Mouse (Mus musculus) embryonic facial prominence, embryonic 10.5 days (tissue): ENCODE measurements around the gene Gm43720. TPM values are rescaled to one million over a fixed set of nuclear protein-coding genes. Genes with fewer than 3 reads are reported as not detected.
"Not testable (repeated sequence)": the region's sequence is repeated elsewhere in the genome, so short reads cannot be mapped to it uniquely, and the experiment has no call there.

Experiments
- DNase-seq: peaks from one replicate; pipeline ENCODE4 v3.0.0-alpha.2; 2017; ENCODE audit warnings: low spot score
- H3K27ac ChIP-seq: fragments of 300-500 bp; sonication (generic); replicated peaks from 2 replicates; pipeline ENCODE4 v1.5.1; 2016; ENCODE audit warnings: mild to moderate bottlenecking
- H3K27me3 ChIP-seq: fragments of 300-500 bp; sonication (generic); replicated peaks from 2 replicates; pipeline ENCODE4 v1.6.1; 2016; ENCODE audit warnings: low read depth, mild to moderate bottlenecking; ENCODE audit not compliant: poor library complexity, severe bottlenecking
- H3K36me3 ChIP-seq: fragments of 300-500 bp; sonication (generic); replicated peaks from 2 replicates; pipeline ENCODE4 v1.6.1; 2016; ENCODE audit warnings: mild to moderate bottlenecking, moderate library complexity
- H3K4me1 ChIP-seq: fragments of 300-500 bp; sonication (generic); 2 replicates; pipeline ENCODE4 v1.6.1; 2016
- H3K4me3 ChIP-seq: fragments of 300-500 bp; sonication (generic); 2 replicates; pipeline ENCODE4 v1.5.1; 2016; ENCODE audit warnings: mild to moderate bottlenecking, moderate library complexity
- H3K9me3 ChIP-seq: fragments of 300-500 bp; sonication (generic); 2 replicates; pipeline ENCODE4 v1.6.1; 2016; ENCODE audit warnings: mild to moderate bottlenecking
- WGBS: fragments of 180-500 bp; shearing (Covaris S2); methylation state at CpG from one replicate; pipeline ENCODE4 v1.1.7; 2016; 5-methylcytosine and 5-hydroxymethylcytosine counted together
- polyA plus RNA-seq: library from polyadenylated mRNA; unstranded; fragments of >200 nt; fragmentation: Nextera tagmentation; extraction: Ambion mirVana; gene quantifications from 2 replicates; pipeline ENCODE4 v1.2.1, GENCODE M21; 2016

Gm43720 gene
- polyA plus RNA-seq, 1 experiment from 2014 or later: 0.11 TPM

DNA sequence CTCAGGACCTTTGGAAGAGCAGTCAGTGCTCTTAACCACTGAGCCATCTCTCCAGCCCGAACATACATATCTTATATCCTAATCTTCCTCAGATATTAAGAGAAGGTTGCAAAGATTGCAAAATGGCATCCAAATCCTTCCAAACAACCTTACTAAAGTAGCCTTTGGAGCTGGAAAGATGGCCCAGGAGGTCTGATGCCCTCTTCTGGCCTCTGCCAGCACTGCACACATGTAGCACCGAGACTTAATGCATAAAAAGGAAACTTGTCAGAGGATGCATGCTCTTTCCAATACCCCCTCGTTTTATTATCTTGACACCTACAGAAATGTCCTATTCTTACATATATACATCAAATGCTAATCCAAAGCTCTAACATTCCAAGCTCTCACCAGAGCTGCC lies 51.7 kb downstream of the Gm43720 start:
- H3K27me3 ChIP-seq: no peaks in the 10 kb centered on the region
- WGBS: 63% methylated on average over 3 of the region's 3 CpGs
- no peak for DNase-seq

DNA sequence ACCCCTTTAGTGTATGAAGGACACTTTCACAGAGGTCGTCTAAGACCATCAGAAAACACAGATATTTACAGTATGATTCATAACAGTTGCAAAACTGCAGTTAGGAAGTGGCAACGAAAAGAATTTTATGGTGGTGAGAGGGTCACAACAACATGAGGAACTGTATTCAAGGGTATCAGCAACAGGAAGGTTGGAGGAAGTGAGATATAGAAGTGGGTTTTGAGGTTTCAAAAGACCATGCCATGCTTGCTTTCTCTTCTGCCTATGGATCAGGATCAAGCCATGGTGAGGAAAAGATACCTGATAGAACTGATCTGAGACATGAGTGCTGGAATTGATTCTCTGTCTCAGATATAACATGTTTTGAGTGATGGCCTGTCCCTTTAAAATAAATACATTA lies 52.4 kb downstream of the Gm43720 start:
- Histone ChIP-seq H3K4me1 (no peaks in the 10 kb centered on the region), H3K36me3 (no peaks in the 10 kb centered on the region), H3K9me3 (no peaks in the 10 kb centered on the region), H3K4me3 (no peak overlapping the region), H3K27me3 (no peaks in the 10 kb centered on the region), H3K27ac (no peak overlapping the region)
- no peak for DNase-seq
- 75% methylated on average over 2 of the region's 2 CpGs for WGBS

More for the DNA sequence above, 51.7 kb downstream of the Gm43720 start:
- no peaks in the 10 kb centered on the region for H3K9me3 ChIP-seq
- no peak overlapping the region for H3K27ac ChIP-seq
- H3K4me3 ChIP-seq: no peak overlapping the region
- H3K36me3 ChIP-seq: no peaks in the 10 kb centered on the region
- H3K4me1 ChIP-seq: no peaks in the 10 kb centered on the region

DNA sequence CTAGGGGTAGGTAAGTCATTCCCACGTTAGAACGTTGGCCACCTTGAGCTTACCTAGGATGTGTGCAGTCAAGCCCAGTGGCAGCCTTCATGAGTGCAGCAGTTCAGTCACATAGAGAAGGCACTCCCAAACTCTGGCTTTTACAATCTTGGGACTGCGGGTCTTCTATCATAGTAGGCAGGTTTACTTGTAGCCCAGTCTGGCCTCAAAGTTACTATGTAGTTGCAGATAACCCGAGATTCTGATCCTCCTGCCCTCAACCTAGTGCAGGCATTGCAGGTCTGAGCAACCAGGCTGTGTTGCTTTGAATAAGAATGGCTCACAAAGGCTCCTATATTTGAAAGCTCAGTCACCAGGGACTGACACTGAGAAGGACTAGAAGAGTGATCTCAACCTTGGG lies 53.3 kb downstream of the Gm43720 start:
- Histone ChIP-seq H3K9me3 (no peaks in the 10 kb centered on the region), H3K36me3 (no peaks in the 10 kb centered on the region), H3K4me3 (no peak overlapping the region), H3K27ac (no peak overlapping the region), H3K27me3 (no peaks in the 10 kb centered on the region), H3K4me1 (no peaks in the 10 kb centered on the region)
- WGBS: 78% methylated on average over 4 of the region's 4 CpGs
- DNase-seq: no peak

DNA sequence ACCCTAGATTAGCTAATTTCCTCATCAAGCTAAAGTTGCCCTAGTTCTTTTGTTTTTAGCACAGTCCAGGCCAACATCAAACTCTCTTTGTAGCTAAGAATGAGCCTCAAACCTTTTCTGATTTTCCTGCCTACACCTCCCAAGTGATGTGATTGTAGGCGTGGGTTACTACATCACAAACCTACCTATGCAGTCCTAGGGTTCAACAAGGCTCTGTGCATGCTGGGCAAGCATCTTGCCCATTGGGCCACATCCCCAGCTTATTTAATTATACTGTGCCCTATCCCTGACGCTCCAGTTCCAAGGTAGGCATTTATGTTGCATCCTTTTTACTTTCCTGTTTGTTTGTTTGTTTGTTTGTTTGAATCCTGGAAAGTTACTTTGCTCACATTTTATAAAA lies 54.1 kb downstream of the Gm43720 start, which contains the start of gene Nxpe5:
Nxpe5 (plus strand) TSS at position 199 of the 400 bp plus-strand sequence.
- Histone ChIP-seq H3K4me3 (no peak within 1 kb of the TSS), H3K36me3 (no peaks in the 10 kb centered on the region), H3K27ac (no peak within 1 kb of the TSS), H3K4me1 (no peaks in the 10 kb centered on the region), H3K27me3 (no peaks in the 10 kb centered on the region), H3K9me3 (no peaks in the 10 kb centered on the region)
- no peak for DNase-seq
- 59% methylated on average over 2 of the region's 2 CpGs for WGBS

DNA sequence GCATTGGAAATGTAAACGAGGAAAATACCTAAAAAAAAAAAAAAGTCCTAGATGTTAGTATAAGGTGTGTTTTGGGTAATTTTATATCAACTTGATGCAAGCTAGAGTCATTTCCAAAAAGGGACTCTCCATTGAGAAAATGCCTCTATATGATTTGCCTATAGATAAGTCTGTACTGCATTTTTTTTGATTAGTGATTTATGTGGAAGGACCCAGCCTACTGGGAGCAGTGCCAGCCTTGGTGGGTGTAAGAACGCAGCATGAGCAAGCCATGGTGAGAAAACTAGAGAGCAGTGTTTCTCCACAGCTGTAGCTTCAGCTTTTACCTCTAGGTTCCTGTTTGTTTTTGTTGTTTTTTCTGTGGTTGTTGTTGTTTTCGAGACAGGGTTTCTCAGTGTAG lies 56.5 kb downstream of the Gm43720 start:
- Histone ChIP-seq H3K36me3 (no peaks in the 10 kb centered on the region), H3K27me3 (no peaks in the 10 kb centered on the region), H3K4me1 (no peaks in the 10 kb centered on the region), H3K9me3 (no peaks in the 10 kb centered on the region), H3K4me3 (no peak overlapping the region), H3K27ac (no peak overlapping the region)
- WGBS: 62% methylated on average over 3 of the region's 3 CpGs
- no peak for DNase-seq

DNA sequence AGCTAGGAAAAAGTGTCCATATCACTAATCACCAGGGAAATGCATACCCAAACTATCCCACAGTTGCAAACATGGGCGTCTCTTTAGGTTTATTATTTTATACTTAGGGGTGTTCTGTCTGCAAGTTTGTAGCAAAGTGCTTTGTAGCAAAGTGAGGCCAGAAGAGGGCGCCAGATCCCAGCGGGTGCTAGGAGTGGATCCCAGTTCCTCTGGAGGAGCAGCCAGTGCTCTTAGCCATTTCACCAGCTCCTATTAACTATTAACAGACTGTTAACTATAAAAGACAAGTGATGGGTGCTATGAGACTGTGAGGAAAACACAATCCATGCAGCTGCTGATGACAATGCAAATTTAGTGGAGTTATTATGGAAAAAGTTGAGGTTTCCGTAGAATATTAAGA lies 57.6 kb downstream of the Gm43720 start:
- DNase-seq: peak; percentile 77
- Histone ChIP-seq H3K4me1 (no peaks in the 10 kb centered on the region), H3K9me3 (peaks cover 2% of the 10 kb centered on the region), H3K27me3 (no peaks in the 10 kb centered on the region), H3K27ac (no peak overlapping the region), H3K36me3 (no peaks in the 10 kb centered on the region), H3K4me3 (no peak overlapping the region)
- 26% methylated on average over 4 of the region's 4 CpGs for WGBS

DNA sequence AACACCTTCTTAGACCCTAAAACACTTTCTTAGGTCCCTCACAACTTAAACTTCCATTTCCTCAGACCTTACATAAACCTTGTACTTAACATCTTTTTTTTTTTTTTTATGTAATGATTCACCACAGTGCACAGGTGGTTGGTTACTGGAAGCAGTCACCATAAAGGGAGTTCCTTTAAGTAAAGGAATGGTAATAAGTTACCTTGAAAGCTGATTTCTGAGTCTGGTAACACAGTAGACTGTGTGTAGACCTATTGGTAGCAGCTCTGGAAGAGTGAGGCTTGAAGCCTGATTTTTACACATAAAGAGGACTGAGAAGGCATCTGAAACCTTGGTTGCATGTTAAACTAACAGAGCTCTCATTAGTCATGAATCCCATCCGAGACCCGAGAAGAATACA lies 59.9 kb downstream of the Gm43720 start:
- 75% methylated on average over 2 of the region's 2 CpGs for WGBS
- H3K27ac ChIP-seq: no peak overlapping the region
- no peaks in the 10 kb centered on the region for H3K27me3 ChIP-seq
- H3K9me3 ChIP-seq: peaks cover 23% of the 10 kb centered on the region
- no peaks in the 10 kb centered on the region for H3K4me1 ChIP-seq
- H3K4me3 ChIP-seq: no peak overlapping the region
- no peaks in the 10 kb centered on the region for H3K36me3 ChIP-seq
- no peak for DNase-seq

DNA sequence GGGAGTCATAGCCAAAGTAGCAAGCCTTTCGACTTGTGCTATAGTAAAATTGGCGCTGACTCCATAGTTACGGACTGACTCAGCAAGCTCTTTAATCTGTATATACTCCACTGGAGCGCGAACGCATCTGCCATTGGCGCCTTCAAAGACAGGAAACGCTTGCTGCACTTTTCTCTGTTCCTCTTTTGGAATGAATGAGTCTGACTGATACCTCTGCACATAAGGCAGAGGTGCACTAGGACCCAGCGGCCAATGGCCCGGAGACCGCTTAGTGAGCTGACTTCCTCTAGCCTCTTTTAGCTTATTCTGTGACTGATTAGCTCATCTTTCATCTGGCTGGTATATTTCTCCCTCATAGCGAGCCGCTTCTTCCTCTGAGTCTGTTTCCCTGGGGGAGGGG lies 63.1 kb downstream of the Gm43720 start:
- H3K9me3 ChIP-seq: peaks cover 39% of the 10 kb centered on the region
- not testable (repeated sequence) for H3K36me3 ChIP-seq, DNase-seq, H3K27me3 ChIP-seq, H3K27ac ChIP-seq, H3K4me3 ChIP-seq, H3K4me1 ChIP-seq
- 92% methylated on average over 13 of the region's 13 CpGs for WGBS

Other genes starting within 250 kb of the Gm43720 start
- not detected in 2 replicates for gene Smok3c, start 226.8 kb downstream of the Gm43720 start, polyA plus RNA-seq
- 28.2 and 30.0 TPM in 2 replicates for gene Zkscan1, start 194.9 kb downstream of the Gm43720 start, polyA plus RNA-seq
- gene Zscan21, start 163.1 kb downstream of the Gm43720 start, polyA plus RNA-seq: 96.5 and 97.0 TPM in 2 replicates
- 32.1 and 39.8 TPM in 2 replicates for gene Zfp113, start 124.2 kb downstream of the Gm43720 start, polyA plus RNA-seq
- 357 and 367 TPM in 2 replicates for gene Cops6, start 118.9 kb downstream of the Gm43720 start, polyA plus RNA-seq
- gene Ap4m1, start 108.0 kb downstream of the Gm43720 start, polyA plus RNA-seq: 30.6 and 33.0 TPM in 2 replicates
- 365 and 378 TPM in 2 replicates for gene Mcm7, start 107.5 kb downstream of the Gm43720 start, polyA plus RNA-seq
- gene Taf6, start 92.5 kb downstream of the Gm43720 start, polyA plus RNA-seq: 146 and 149 TPM in 2 replicates
- 54.4 and 54.6 TPM in 2 replicates for gene Cnpy4, start 92.5 kb downstream of the Gm43720 start, polyA plus RNA-seq
- gene Mblac1, start 85.6 kb downstream of the Gm43720 start, polyA plus RNA-seq: 8.7 and 9.4 TPM in 2 replicates
- gene Nxpe5, start 54.1 kb downstream of the Gm43720 start, polyA plus RNA-seq: not detected in 2 replicates
- 38.6 and 40.2 TPM in 2 replicates for gene Lamtor4, start 24.5 kb downstream of the Gm43720 start, polyA plus RNA-seq
- gene BC037034, start 15.9 kb downstream of the Gm43720 start, polyA plus RNA-seq: 5.7 and 6.1 TPM in 2 replicates
- 3.6 and 4.5 TPM in 2 replicates for gene Gal3st4, start 7.1 kb downstream of the Gm43720 start, polyA plus RNA-seq
- gene Gpc2, start within 50 bp of the Gm43720 start, polyA plus RNA-seq: 48.1 TPM in 2 replicates
- gene Stag3, start 282 bp upstream of the Gm43720 start, polyA plus RNA-seq: 5.5 and 6.2 TPM in 2 replicates
- gene Pvrig, start 62.0 kb upstream of the Gm43720 start, polyA plus RNA-seq: 0.19 TPM in 1 of 2 replicates, not detected in the other
- gene Zfp157, start 161.5 kb upstream of the Gm43720 start, polyA plus RNA-seq: 38.9 and 44.9 TPM in 2 replicates